Mouse (Mus musculus): ENCODE results near the gene Rfx5. TPM values are rescaled to one million over a fixed set of nuclear protein-coding genes. Genes with fewer than 3 reads are reported as not detected.

The Rfx5 gene
- polyA plus RNA-seq, 1 experiment from 2014 or later = 12.5 TPM

DNA sequence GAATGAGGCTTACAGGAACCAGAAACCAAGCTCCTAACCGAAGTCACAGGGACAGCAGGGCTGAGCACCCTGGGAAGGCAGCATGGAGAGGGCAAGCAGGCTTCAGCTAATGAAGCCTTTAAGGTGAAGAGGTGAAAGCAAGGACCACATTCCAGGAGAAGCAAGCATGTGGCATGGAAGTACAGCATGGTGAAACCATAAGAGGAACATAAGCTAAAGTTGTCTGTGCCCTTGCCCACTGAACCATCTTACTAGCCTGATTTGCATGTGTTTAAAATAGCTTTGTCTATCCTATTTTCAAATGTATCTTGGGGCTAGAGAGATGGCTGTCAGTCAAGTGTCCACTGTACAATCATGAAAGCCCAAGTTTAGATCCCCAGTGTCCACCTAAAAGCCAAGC lies 12.0 kb downstream of the Rfx5 start:
- ATAC-seq (ENCODE audit: low read depth) = no peak
- Histone ChIP-seq H3K4me1 (ENCODE audit: control insufficient read depth, insufficient read depth, low read length) (no peaks in the 10 kb centered on the region), H3K27ac (replicated peaks; ENCODE audit: low read depth, low read length) (no peak overlapping the region), H3K36me3 (ENCODE audit: control insufficient read depth, insufficient read depth, low read length) (no peaks in the 10 kb centered on the region), H3K9me3 (ENCODE audit: control insufficient read depth, low read length) (no peaks in the 10 kb centered on the region), H3K27me3 (replicated peaks; ENCODE audit: control insufficient read depth, insufficient read depth, low read length) (no peaks in the 10 kb centered on the region), H3K4me3 (ENCODE audit: low read depth, low read length) (no peak overlapping the region), H3K4me2 (ENCODE audit: low read depth, low read length) (no peak overlapping the region), H3K9ac (ENCODE audit: low read depth, low read length) (no peak overlapping the region)
- DNase-seq (ENCODE audit: low spot score) = no peak
- WGBS = 81% methylated on average over 1 of the region's 1 CpGs

- Histone ChIP-seq H3K27me3 (replicated peaks; ENCODE audit: control insufficient read depth, insufficient read depth, low read length) (no peaks in the 10 kb centered on the region), H3K4me2 (ENCODE audit: low read depth, low read length) (no peak overlapping the region), H3K9ac (ENCODE audit: low read depth, low read length) (no peak overlapping the region), H3K9me3 (ENCODE audit: control insufficient read depth, low read length) (no peaks in the 10 kb centered on the region), H3K27ac (replicated peaks; ENCODE audit: low read depth, low read length) (no peak overlapping the region), H3K36me3 (ENCODE audit: control insufficient read depth, insufficient read depth, low read length) (0 out of 2 replicates have a peak, but pooled peaks cover 7% of the 10 kb centered on the region), H3K4me1 (ENCODE audit: control insufficient read depth, insufficient read depth, low read length) (peaks cover 14% of the 10 kb centered on the region), H3K4me3 (ENCODE audit: low read depth, low read length) (no peak overlapping the region)
- DNase-seq (ENCODE audit: low spot score) (no peak), ATAC-seq (ENCODE audit: low read depth) (no peak)
- 84% methylated on average over 3 of the region's 3 CpGs for WGBS
These were observed 18.7 kb downstream of the Rfx5 start for GRCm38 (mm10) chr3:94972552-94972951.

- ATAC-seq (ENCODE audit: low read depth) (no peak), DNase-seq (ENCODE audit: low spot score) (no peak)
- peak overlapping the region; percentile 93; the same call in 1 of the 2 replicates for H3K9ac ChIP-seq (ENCODE audit: low read depth, low read length)
- H3K36me3 ChIP-seq (ENCODE audit: control insufficient read depth, insufficient read depth, low read length) = peaks cover 16% of the 10 kb centered on the region; the same call in 1 of the 2 replicates
- peak overlapping the region; percentile 84 for H3K4me2 ChIP-seq (ENCODE audit: low read depth, low read length)
- WGBS = 87% methylated on average over 5 of the region's 5 CpGs
- H3K4me1 ChIP-seq (ENCODE audit: control insufficient read depth, insufficient read depth, low read length) = peaks cover 14% of the 10 kb centered on the region
- H3K9me3 ChIP-seq (ENCODE audit: control insufficient read depth, low read length) = no peaks in the 10 kb centered on the region
- peak overlapping the region; percentile 94; the same call in 1 of the 2 replicates for H3K4me3 ChIP-seq (ENCODE audit: low read depth, low read length)
- no peak overlapping the region for H3K27ac ChIP-seq (replicated peaks; ENCODE audit: low read depth, low read length)
- H3K27me3 ChIP-seq (replicated peaks; ENCODE audit: control insufficient read depth, insufficient read depth, low read length) = no peaks in the 10 kb centered on the region
These were observed 19.7 kb downstream of the Rfx5 start for GRCm38 (mm10) chr3:94973620-94974019.

DNA sequence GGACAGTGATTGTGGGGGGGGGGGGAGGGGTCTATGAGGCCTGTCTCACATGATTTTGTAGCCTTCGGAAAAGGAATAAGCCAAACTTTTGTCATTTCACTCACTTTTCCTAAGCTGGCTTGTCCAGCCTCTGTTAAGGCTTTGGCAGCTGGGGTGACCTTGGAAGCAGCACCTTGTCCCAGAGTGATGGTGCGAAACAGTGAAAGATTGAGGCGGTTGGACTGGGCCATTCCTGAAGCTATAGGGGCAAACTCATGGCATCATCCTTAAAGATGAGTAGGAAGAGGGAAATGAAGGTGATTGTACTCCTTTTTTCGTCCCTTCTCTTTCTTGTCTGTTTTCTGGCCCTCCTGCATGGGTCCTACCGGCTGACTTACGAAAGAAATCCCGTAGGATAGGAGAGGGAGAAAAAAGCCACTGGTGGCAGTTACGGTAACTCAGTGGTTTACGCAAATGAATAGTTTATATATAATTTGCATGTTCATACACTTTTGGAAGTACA lies 20.2 kb downstream of the Rfx5 start:
- no peak overlapping the region for H3K27ac ChIP-seq (replicated peaks; ENCODE audit: low read depth, low read length)
- peak overlapping the region; percentile 93 for H3K9ac ChIP-seq (ENCODE audit: low read depth, low read length)
- no peaks in the 10 kb centered on the region for H3K27me3 ChIP-seq (replicated peaks; ENCODE audit: control insufficient read depth, insufficient read depth, low read length)
- H3K4me1 ChIP-seq (ENCODE audit: control insufficient read depth, insufficient read depth, low read length) = peaks cover 14% of the 10 kb centered on the region
- no peak for DNase-seq (ENCODE audit: low spot score)
- H3K4me2 ChIP-seq (ENCODE audit: low read depth, low read length) = peak overlapping the region; percentile 84
- 14% methylated on average over 9 of the region's 9 CpGs for WGBS
- peaks cover 19% of the 10 kb centered on the region; the same call in 1 of the 2 replicates for H3K36me3 ChIP-seq (ENCODE audit: control insufficient read depth, insufficient read depth, low read length)
- no peaks in the 10 kb centered on the region for H3K9me3 ChIP-seq (ENCODE audit: control insufficient read depth, low read length)
- ATAC-seq (ENCODE audit: low read depth) = peak; percentile 10; the same call in 1 of the 2 replicates
- H3K4me3 ChIP-seq (ENCODE audit: low read depth, low read length) = peak overlapping the region; percentile 94

DNA sequence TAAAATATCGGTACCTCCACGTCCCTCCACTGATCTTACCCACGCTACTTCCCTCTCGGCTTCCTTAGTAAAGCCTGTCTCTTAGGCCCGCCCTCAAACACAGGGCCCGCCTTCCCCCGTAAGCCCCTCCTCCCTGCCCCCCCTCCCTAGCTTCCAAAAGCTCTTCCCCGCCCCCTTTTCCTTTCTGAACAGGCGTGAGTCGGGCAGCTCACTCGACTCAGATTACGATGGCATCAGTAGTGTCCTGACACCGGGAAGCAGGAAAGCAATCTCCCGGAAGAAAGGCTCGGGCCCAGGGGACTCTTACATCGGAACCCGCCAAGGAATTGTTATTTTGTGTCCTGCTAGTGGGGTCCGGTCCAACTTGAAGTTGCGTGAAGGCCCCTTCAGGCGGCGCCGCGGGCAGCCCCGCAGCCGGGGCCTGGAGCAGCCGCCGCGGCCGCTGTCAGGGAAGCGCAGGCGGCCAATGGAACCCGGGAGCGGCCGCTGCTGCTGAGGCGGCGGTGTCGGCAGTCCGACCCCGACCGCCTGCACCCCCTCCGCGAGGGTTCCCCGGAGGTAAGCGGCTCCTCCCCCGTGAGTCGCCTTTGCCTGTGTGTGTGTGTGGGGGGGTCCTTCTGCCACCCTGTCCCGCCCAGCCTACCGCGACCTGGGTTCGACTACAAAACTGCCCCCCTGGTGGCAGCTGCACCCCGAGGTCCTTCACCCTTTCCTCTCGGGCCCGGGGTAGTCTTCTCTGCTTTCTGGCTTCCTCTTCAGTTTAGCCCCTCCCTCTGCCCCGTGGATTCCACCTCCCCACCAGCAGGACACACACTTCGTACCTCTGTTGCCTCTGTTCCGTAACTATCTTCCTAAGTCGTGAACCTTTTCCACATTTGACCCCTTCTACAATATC lies 20.9 kb downstream of the Rfx5 start, which contains the start of gene Pi4kb:
Gene Pi4kb, plus strand, starts transcription at position 204 of the 895 bp plus-strand sequence.
- Histone ChIP-seq H3K27me3 (replicated peaks; ENCODE audit: control insufficient read depth, insufficient read depth, low read length) (no peaks in the 10 kb centered on the region), H3K9me3 (ENCODE audit: control insufficient read depth, low read length) (no peaks in the 10 kb centered on the region), H3K27ac (replicated peaks; ENCODE audit: low read depth, low read length) (peak within 1 kb of the TSS; percentile 92), H3K36me3 (ENCODE audit: control insufficient read depth, insufficient read depth, low read length) (peaks cover 23% of the 10 kb centered on the region; the same call in 1 of the 2 replicates), H3K4me1 (ENCODE audit: control insufficient read depth, insufficient read depth, low read length) (peaks cover 14% of the 10 kb centered on the region), H3K4me3 (ENCODE audit: low read depth, low read length) (peak within 1 kb of the TSS; percentile 94), H3K4me2 (ENCODE audit: low read depth, low read length) (peak within 1 kb of the TSS; percentile 84), H3K9ac (ENCODE audit: low read depth, low read length) (peak within 1 kb of the TSS; percentile 93)
- peak; percentile 96 for ATAC-seq (ENCODE audit: low read depth)
- WGBS = 2% methylated on average over 53 of the region's 57 CpGs
- DNase-seq (ENCODE audit: low spot score) = peak; percentile 97

DNA sequence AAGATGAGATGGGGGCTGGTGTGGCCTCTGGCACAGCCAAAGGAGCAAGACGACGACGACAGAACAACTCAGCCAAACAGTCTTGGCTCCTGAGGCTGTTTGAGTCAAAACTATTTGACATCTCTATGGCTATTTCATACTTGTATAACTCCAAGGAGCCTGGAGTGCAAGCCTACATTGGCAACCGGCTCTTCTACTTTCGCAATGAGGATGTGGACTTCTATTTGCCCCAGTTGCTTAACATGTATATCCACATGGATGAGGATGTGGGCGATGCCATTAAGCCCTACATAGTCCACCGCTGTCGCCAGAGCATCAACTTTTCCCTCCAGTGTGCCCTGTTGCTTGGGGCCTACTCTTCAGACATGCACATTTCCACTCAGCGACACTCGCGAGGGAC lies 30.4 kb downstream of the Rfx5 start:
- H3K27me3 ChIP-seq (replicated peaks; ENCODE audit: control insufficient read depth, insufficient read depth, low read length) = no peaks in the 10 kb centered on the region
- no peak overlapping the region for H3K9ac ChIP-seq (ENCODE audit: low read depth, low read length)
- WGBS = 91% methylated on average over 11 of the region's 11 CpGs
- H3K36me3 ChIP-seq (ENCODE audit: control insufficient read depth, insufficient read depth, low read length) = peaks cover 48% of the 10 kb centered on the region
- H3K4me2 ChIP-seq (ENCODE audit: low read depth, low read length) = no peak overlapping the region
- DNase-seq (ENCODE audit: low spot score) (no peak), ATAC-seq (ENCODE audit: low read depth) (no peak)
- no peaks in the 10 kb centered on the region for H3K9me3 ChIP-seq (ENCODE audit: control insufficient read depth, low read length)
- H3K4me1 ChIP-seq (ENCODE audit: control insufficient read depth, insufficient read depth, low read length) = peaks cover 13% of the 10 kb centered on the region
- no peak overlapping the region for H3K4me3 ChIP-seq (ENCODE audit: low read depth, low read length)
- no peak overlapping the region for H3K27ac ChIP-seq (replicated peaks; ENCODE audit: low read depth, low read length)

- no peak for ATAC-seq (ENCODE audit: low read depth)
- DNase-seq (ENCODE audit: low spot score) = no peak
- Histone ChIP-seq H3K4me3 (ENCODE audit: low read depth, low read length) (no peak overlapping the region), H3K27ac (replicated peaks; ENCODE audit: low read depth, low read length) (no peak overlapping the region), H3K9ac (ENCODE audit: low read depth, low read length) (no peak overlapping the region), H3K36me3 (ENCODE audit: control insufficient read depth, insufficient read depth, low read length) (peaks cover 47% of the 10 kb centered on the region), H3K27me3 (replicated peaks; ENCODE audit: control insufficient read depth, insufficient read depth, low read length) (no peaks in the 10 kb centered on the region), H3K4me2 (ENCODE audit: low read depth, low read length) (no peak overlapping the region), H3K9me3 (ENCODE audit: control insufficient read depth, low read length) (no peaks in the 10 kb centered on the region), H3K4me1 (ENCODE audit: control insufficient read depth, insufficient read depth, low read length) (peaks cover 21% of the 10 kb centered on the region)
- WGBS = 94% methylated on average over 2 of the region's 2 CpGs
These were observed 31.6 kb downstream of the Rfx5 start for GRCm38 (mm10) chr3:94985513-94985912.

DNA sequence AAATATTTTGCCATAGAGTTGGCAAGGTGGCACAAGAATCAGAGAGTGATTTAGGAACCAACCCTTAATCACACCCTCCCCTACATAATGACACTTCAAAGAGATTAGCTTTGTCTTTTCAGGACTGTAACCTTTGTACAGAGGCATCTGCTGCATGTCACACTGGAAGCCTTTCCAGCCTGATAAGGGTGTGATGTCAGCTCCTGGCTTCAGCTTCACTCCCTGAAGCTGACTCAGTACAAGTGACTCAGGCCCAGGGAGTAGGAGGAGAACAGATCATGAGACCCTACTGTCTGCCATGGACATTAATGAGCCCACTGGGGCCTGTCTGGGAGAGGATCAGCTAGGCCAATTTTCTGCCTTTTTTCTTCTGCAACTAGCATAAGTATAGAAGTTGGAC lies 33.7 kb downstream of the Rfx5 start:
- H3K4me1 ChIP-seq (ENCODE audit: control insufficient read depth, insufficient read depth, low read length) = peaks cover 21% of the 10 kb centered on the region
- no peaks in the 10 kb centered on the region for H3K9me3 ChIP-seq (ENCODE audit: control insufficient read depth, low read length)
- no peak overlapping the region for H3K9ac ChIP-seq (ENCODE audit: low read depth, low read length)
- ATAC-seq (ENCODE audit: low read depth) = no peak
- H3K4me3 ChIP-seq (ENCODE audit: low read depth, low read length) = no peak overlapping the region
- H3K4me2 ChIP-seq (ENCODE audit: low read depth, low read length) = no peak overlapping the region
- peak; percentile 39 for DNase-seq (ENCODE audit: low spot score)
- no peaks in the 10 kb centered on the region for H3K27me3 ChIP-seq (replicated peaks; ENCODE audit: control insufficient read depth, insufficient read depth, low read length)
- peaks cover 47% of the 10 kb centered on the region for H3K36me3 ChIP-seq (ENCODE audit: control insufficient read depth, insufficient read depth, low read length)
- no peak overlapping the region for H3K27ac ChIP-seq (replicated peaks; ENCODE audit: low read depth, low read length)
